Mouse (Mus musculus) thymus, postnatal 14 days (tissue): ENCODE results near the gene Sult1b1.
"Not testable (repeated sequence)": the region's sequence is repeated elsewhere in the genome, so short reads cannot be mapped to it uniquely, and the experiment has no call there.

Experiments
- DNase-seq: peaks from one replicate; pipeline ENCODE4 v3.0.0; 2021

The Sult1b1 gene

DNA sequence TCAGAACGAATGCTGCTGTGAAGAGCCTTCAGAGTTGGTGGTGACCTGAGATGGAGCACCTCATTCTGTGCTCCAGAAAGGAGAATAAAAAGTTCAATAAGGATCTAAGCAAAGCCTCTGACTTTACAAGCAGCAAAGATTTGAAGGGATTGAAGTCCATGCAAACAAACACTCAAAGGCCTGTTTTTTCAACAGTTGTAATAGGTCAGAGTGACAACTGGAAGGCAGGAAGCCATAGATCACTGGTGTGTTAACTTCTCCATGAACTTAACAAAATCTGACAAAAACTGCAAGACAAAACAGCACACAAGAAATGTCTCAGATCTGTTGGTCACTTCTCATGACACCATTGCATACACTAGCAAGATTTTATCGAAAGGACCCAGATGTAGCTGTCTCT lies at the start of gene Sult1b1:
Sult1b1 (minus strand) TSS at position 85 of the 400 bp plus-strand sequence.
- DNase-seq: no peak

DNA sequence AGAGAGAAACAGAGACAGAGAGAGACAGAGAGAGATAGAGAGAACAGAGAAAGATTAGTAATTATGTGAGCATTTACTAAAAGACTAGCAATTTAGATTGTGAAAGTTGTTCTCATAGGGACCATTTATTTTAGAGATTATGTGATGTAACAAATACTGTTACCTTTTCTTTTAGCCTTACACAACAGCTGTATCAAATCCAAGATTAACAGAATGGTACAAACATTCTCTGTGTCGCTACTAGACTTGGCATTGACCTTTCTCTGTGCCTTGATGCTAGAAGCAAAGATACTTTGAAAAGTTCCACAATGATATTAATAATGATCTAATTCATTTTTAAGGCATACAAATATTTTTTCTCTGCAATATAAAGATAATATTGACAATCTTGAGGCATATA lies 42.4 kb upstream of the Sult1b1 start:
- DNase-seq: no peak

DNA sequence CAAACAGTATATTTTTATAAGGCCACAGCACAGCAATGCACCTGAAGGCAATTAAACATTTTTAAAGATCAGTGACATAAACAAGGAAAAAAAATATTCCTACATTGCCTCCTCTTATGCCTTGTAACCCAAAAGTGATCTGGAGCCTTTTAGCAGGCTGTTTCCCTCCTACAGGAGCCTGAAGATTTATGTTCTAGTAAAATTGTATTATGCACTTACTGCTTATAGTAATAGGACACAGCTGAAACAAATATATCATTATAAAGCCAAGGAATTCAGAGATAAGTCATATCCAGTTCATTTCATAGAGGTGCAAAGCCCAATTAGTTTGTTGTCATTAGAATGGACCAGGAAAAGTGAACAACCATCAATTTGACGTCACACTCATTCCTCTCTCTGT lies 36.2 kb upstream of the Sult1b1 start:
- no peak for DNase-seq

DNA sequence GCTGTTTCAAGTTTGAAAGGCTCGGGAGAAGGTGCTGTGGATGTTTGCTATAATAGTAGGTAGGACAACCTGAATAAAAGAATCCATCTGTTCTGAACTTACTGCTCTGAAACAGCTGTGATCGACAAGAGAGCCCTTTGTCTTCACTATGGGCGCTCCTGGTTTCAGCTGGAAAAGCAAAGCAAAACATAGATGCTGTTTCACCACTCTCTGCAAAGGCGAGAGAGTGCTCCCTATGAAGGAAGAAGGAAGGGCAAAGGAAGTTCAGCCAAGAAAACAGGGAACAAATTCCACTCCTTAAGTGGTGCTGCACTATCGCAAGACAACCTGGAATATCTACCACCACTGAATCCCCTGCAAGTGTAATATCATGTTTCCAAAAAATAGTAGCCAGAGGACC lies 35.5 kb upstream of the Sult1b1 start:
- DNase-seq: no peak

DNA sequence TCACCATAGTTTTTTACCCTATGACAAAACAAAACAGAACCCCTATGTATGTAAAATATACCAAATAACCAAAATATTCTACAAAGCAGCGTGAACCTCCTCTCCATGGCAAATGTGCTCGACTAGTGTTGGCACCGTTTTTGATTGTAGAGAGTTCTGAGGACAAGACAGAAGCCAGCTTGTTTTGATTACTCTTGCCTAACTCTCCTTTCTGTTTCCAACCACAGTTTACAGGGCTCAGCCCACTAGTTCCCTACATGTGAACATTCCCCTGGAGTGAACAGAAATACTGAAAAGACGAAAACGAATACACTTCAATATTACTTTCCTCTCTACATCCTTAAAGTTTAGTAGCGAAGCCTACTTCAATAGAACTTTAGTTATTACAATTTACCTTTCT lies 34.8 kb upstream of the Sult1b1 start:
- no peak for DNase-seq

DNA sequence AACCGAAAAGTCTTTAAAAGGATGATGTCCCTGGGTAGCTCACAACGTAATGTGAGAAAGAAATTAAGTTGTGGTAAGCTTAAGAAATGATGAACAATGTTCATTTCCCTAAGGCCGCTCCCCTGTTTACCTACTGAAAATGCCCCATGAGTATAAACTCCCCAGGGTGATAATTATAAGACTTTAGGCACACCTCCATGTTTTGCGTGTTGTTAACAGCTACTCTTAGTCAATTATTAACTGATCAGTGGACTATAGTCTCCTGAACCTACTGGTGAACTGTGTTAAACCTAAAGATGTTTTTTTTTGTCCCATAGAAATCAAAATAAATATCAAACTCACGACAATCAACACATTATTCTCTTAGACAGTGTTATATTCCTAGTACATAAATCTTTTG lies 30.9 kb upstream of the Sult1b1 start, which contains the start of gene Sult1d1:
Sult1d1 (minus strand) TSS at position 183 of the 400 bp plus-strand sequence.
- DNase-seq: no peak

DNA sequence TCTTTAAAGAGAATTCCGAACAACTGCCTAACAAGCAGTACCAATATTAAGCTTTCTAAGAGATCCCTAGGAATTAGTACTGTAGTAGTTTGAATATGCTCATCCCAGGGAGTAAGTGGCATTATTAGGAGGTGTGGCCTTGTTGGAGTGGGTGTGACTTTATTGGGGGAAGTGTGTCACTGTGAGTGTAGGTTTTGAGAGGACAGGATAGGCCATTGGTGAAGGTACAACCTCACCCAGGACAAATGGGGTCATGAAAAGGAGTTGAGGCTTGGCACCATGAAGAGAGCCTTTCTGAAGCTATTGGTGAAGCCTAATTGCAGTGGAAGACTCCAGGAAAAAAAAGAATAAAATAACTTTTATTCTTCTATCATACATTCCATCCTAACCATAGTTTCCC lies 29.3 kb upstream of the Sult1b1 start:
- no peak for DNase-seq

DNA sequence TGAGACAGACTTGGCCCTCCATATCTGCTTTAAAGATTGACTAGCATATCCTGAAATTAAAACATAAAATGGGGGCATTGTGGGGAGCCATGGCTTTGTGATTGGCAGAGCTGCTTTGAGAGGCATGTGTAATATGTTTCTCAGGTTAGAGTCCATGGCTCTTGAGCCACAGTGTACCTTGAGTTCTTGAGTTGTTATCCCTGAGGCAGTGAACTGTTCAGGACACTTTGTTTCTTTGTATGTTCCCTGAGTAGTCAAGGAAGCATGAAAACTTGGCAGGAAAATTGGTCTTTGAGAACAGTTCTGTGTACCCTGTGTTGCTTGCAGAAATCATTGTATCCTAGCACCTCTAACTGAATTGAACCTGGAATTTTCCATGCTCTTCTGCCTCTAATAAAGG lies 25.0 kb upstream of the Sult1b1 start:
- DNase-seq: no peak

DNA sequence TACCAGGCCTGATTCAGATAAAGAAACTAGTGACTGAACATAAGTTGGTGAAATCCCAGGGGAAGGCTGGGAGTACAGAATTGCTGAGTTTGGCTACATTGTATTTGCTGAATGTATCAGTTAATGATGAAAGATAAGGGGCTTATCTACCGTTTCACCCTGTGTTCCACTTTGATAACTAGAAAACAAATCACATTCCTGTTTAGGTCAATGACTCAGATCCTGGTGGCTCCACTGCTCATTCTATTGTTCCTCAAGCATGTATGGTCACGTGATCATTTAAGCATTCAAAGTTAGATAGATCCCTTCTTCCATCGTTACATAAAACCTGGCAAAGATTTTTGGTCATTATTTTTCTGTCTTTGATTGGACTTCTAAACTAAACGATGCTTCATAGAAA lies 24.5 kb upstream of the Sult1b1 start:
- no peak for DNase-seq

DNA sequence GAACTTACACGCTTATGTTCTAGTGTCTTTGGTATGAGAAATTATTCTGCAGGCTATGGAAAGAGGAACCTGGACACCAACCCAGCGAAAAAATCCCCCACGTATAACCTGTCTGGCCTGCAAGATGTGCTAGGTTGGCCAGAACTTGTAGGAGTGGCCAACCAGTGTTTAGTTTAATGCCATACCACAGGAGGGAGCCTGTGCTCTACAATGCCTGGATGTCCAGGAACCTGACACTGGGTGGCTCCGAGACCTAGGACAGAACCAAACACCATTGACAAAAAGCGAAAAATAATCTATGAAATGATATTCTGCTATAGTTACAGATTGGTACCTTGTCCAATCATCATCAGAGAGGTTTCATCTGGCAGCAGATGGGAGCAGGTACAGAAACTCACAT lies 22.1 kb upstream of the Sult1b1 start:
- DNase-seq: no peak

DNA sequence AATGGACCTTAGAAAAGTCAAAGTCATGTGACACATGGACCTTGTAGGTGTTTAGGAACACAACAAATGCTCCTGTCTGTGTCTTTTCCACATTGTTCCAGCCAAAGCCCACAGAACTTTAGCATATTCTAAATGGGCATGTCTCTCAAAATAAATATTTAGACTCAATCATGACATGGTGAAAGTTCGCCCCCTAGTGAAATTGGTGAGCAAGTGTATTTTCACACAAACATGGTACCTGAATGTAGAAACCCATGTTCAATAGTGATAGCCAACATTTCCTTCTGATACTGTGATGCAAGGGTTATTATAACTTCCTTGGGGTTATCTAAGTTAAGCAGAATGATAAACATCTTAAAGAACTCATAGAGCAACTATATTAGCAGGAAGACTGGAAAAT lies 12.9 kb upstream of the Sult1b1 start:
- DNase-seq: no peak

DNA sequence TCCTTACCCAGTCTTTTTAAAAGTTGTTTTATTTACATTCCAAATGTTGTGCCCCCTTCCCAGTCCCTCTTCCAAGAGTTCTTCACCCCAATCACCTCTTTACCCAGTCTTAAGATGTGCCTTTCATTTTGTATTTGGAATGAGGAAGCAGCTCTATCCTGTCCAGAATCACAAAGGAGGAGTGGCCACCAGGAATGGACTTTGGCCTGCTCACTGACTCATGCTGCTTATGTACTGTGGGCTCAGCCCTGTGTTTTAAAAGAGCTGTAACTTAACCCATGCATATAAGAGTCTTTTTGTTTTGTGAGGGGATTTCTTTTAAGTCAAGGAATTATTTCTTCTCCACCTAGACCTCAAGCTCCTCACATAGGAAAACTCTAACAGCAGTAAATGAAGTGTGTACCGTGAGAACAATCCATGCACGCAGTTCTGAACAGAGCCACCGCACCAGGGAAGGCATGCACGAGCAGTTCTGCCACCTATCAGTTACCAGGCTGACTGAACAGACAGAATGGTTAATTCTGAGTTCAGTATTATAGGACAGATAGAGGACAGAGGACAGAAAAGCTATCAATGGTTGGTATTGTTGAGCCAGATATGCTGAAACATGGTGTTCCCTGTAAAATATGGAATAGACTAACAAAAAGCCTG lies 1.9 kb downstream of the Sult1b1 start:
- no peak for DNase-seq

DNA sequence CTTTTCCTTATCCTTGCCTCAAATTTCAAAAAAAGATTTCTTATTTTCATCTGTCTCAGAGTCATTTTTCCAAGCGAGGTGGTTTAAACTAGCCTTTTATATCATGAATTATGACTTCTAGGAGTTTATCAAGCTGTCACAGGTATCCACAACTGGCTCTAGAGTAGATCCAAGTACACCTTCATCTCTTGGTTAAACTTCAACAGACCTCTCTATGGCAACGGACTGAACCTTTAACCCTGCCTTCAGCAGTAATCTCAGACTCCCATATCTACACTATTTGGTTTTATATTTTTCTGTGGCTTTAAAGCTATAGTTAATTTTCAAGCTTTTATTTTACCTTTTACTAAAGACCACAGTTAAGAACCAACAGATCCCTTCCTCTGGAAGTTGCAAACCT lies 5.7 kb downstream of the Sult1b1 start:
- DNase-seq: no peak

DNA sequence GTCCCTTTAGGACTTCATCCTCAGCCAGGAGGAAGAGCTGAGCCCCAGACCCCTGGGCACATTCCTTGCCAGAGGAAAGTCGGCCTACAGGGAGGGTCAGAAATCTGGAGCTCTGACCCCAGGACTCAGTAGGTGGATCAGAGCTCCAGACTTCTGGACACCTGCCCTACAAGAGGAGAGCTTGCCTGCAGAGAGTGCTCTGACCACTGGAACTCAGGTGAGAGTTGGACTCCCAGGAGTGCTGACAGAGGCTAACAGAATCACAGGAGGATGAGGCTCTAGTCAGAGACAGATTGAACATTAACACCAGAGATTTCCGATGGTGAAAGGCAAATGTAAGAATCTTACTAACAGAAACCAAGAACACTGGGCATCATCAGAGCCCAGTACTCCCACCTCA lies 14.4 kb downstream of the Sult1b1 start:
- not testable (repeated sequence) for DNase-seq

DNA sequence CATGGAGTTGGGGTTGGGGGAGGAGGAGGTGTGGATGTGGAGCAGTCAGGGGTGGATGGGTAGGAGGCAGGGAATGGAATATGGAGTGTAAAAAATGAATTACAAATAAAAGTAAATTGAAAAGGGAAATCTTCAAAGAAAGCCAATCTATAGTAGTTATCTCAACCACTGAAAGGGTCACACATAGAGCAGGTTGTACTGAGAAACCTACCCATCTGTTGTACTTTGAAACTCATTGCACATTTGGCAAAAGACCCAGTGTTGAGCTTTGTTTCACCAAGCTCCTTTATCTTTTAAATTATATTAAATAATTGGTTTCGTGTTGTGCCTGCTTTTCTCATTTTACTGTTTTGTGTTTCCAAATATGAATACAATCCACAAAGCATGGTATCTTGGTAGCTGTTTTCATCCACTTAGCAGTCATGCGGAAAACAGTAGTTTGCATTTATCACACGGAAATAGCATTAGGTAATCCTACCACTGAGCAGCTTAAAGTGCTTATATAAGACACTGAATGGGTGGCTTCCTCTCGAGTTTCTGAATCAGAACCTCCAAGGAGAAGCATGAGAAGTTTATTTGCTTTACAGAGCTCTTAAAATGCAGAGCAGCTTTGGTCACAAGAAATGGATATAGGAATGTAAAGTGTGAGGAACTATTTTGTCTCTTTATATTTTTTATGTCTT lies 32.1 kb downstream of the Sult1b1 start:
- DNase-seq: no peak

DNA sequence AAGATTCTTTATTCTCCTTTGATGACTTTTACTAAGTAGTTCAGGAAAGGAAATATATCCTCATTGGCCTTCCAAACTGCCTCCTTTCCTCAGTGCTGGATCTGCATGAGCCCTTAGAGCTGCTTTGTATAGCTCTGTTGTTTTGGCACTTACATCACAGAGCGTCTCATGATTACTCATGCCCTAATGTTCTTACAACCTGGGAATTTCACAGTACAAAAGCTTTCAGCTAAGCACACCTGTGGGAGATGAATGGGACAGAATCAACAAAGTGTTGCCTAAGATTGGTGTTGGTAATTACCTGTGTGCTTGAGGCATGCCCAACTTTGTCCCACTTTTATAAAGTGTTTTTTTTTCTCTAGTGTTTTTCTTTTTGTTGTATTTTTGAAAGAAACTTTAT lies 35.3 kb downstream of the Sult1b1 start:
- no peak for DNase-seq

DNA sequence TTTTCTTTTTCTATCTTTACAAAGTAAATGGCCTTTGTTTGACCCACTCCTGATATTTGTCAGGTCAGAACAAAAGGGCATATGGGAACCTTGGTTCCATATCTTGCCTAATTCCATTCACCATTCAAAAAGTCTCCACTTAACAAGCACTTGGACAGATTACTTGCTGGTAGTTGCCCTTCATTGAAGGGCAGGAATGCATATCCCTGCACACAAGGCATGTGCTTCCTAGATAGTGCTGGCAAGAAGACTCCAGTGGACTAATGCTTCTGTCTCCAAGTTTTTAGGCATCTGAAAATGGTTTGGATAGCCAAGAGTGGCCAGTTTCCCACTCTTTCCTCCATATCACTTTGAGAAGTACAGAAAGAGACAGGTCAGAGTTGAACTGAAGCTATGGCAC lies 38.7 kb downstream of the Sult1b1 start:
- no peak for DNase-seq

DNA sequence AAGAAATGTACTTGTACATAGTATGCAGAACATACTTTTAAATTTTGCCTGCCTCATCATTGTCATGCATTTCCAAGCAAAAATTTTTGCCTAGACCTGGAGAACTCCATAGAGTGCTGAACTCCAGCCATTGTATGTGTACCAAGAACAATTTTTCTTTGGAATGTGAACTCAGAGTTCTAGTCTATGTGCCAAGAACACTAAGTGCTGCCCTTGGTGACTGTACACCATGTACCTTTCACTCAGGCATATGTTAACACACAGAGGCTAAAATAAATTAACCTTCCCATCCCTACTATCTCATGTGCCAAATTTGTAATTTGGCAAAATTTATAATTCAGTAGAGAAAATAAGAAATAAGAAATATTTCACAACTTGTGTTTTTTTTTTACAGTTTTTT lies 39.1 kb downstream of the Sult1b1 start:
- no peak for DNase-seq

DNA sequence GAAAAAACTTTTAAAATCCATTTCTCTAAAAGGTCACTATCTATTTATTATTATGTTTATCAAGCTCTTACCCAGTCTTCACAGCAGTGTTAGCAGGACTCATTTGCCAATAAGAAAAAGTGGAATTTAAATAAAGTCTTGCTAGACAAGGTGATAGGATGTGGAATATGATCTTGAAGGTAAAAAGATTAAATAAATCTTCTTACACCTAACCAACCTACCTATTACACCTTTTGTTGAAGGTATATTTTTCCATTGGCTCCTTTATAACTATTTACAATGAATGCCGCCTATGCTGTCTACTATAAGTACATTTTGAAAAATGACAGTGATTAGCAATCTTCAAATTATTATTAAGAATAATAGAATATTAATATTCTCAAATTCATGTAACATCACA lies 47.2 kb downstream of the Sult1b1 start, which contains the start of gene Ugt2a1:
Ugt2a1 (minus strand) TSS at position 101 of the 400 bp plus-strand sequence.
- DNase-seq: no peak

DNA sequence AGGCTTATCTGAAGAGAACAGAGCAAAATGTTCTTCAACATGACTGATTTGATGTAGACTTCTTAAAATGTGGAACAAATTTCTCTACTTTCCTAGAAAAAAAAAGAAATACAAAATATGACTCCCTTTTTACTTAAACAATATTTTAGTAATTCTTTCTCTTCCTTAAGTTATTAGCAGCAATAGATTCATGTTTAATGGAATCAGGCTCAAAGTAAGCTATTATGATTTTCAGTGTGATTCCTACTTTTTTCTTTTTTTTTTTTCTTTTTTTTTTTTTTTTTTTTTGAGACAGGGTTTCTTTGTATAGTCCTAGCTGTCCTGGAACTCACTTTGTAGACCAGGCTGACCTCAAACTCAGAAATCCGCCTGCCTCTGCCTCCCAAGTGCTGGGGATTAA lies 51.3 kb downstream of the Sult1b1 start, which contains the start of gene Gm43638:
Gm43638 (minus strand) TSS at position 101 of the 400 bp plus-strand sequence.
- DNase-seq: not testable (repeated sequence)

DNA sequence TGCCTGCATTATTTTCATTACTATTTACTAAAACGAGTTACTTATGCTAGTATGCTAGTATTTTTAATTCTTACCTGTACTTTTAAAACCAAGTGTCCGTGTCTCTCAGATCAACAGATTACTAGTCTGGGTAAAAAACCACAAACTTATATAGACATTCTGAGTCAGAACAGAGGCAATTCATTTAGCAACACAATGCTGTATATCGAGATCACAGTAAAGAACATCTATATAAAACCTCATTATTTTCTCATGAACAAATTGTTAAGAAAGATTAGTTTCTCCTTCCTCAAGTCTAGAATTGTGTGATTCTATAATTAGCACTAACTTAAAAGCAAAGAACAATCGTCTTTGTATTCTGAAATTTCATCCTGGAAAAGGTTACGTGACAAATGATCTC lies 55.8 kb downstream of the Sult1b1 start, which contains the start of gene Ugt2a2:
Ugt2a2 (minus strand) TSS at position 101 of the 400 bp plus-strand sequence.
- no peak for DNase-seq
